ENCODE assay signal across 9 mouse cellular contexts in genomic region chr4:125300503-125301457, GRCm38 (mm10).
DNase-seq lines count a peak whose midpoint lies in the region; ATAC-seq and TF ChIP-seq lines count a peak whose summit lies in the region.
"Had no signal": no experiment of that assay in that cellular context is flagged by ENCODE, and none has a peak within 500 bp of the region (broad histone marks: within the 10 kb centered on the region; RNA-seq: fewer than 3 reads in every experiment).

No protein-coding gene starts in this region.

- no peaks in the 10 kb centered on the region for H3K9me3 ChIP-seq in CH12.LX (replicated peaks; ENCODE audit: low read length)
- H3K9me3 ChIP-seq in hindbrain, embryonic 11.5 days (ENCODE audit: control insufficient read depth, low read length) = no peaks in the 10 kb centered on the region
- no peaks in the 10 kb centered on the region for H3K9me3 ChIP-seq in liver, embryonic 11.5 days (ENCODE audit: control insufficient read depth, low read length)
- no peaks in the 10 kb centered on the region for H3K9me3 ChIP-seq in neural tube, embryonic 13.5 days

- dilution Hi-C loops in CH12.LX (cut with MboI; ENCODE audit: extremely low pct_ligation_motif_present, extremely low pct_unique_long_range_greater_than_20kb, low sequenced_read_pairs) = no loop called here

- no peak for ATAC-seq in hindbrain, embryonic 11.5 days (ENCODE audit: low FRiP score)
- ATAC-seq in liver, embryonic 11.5 days (replicated peaks; ENCODE audit: low FRiP score) = no peak
- peak; percentile 54; the same call in 1 of the 2 replicates for ATAC-seq in neural tube, embryonic 13.5 days (ENCODE audit: low read depth)
- ATAC-seq in megakaryocyte, adult 5-6 weeks (ENCODE audit: poor library complexity, severe bottlenecking) = no peak

- peaks cover 74% of the 10 kb centered on the region for H3K27me3 ChIP-seq in CH12.LX (replicated peaks)
- peaks cover 2% of the 10 kb centered on the region; the same call in 1 of the 2 replicates for H3K27me3 ChIP-seq in hindbrain, embryonic 11.5 days (ENCODE audit: control insufficient read depth, insufficient read depth, low read length)
- H3K27me3 ChIP-seq in liver, embryonic 11.5 days (replicated peaks; ENCODE audit: control insufficient read depth, insufficient read depth, low read length) = no peaks in the 10 kb centered on the region
- no peaks in the 10 kb centered on the region for H3K27me3 ChIP-seq in neural tube, embryonic 13.5 days

- no peaks in the 10 kb centered on the region for H3K36me3 ChIP-seq in CH12.LX (replicated peaks in 1 of 2; ENCODE audit: control insufficient read depth in 1 of 2, insufficient read depth in 1 of 2, low read length in 1 of 2)
- H3K36me3 ChIP-seq in hindbrain, embryonic 11.5 days (ENCODE audit: control insufficient read depth, insufficient read depth, low read length) = no peaks in the 10 kb centered on the region
- H3K36me3 ChIP-seq in liver, embryonic 11.5 days (ENCODE audit: control insufficient read depth, insufficient read depth, low read length) = no peaks in the 10 kb centered on the region
- no peaks in the 10 kb centered on the region for H3K36me3 ChIP-seq in neural tube, embryonic 13.5 days

- TF ChIP-seq EP300 in CH12.LX (IDR thresholded peaks at IDR 0.05; ENCODE audit: low read length) = no peak

- peak; percentile 61 to 70 for DNase-seq in cerebellum, postnatal 10 days
- DNase-seq in cerebellum, adult 11-12 months = no peak
- peak; percentile 5 for DNase-seq in CH12.LX (ENCODE audit: extremely low read depth)
- peak; percentile 92 for DNase-seq in embryo, embryonic 11 days
- DNase-seq in hindbrain, embryonic 11.5 days (ENCODE audit: low spot score) = peak; percentile 83
- peak; percentile 77 for DNase-seq in liver, embryonic 11.5 days (ENCODE audit: low spot score)

- no peak for TF ChIP-seq POLR2A in CH12.LX (IDR thresholded peaks at IDR 0.05; ENCODE audit: low read depth, low read length)

- no peak overlapping the region for H3K9ac ChIP-seq in CH12.LX (ENCODE audit: insufficient read depth, low read depth)
- H3K9ac ChIP-seq in hindbrain, embryonic 11.5 days (ENCODE audit: low read depth, low read length) = no peak overlapping the region
- no peak overlapping the region for H3K9ac ChIP-seq in liver, embryonic 11.5 days (ENCODE audit: low read depth, low read length)
- no peak overlapping the region for H3K9ac ChIP-seq in neural tube, embryonic 13.5 days

- no peak overlapping the region for H3K4me3 ChIP-seq in CH12.LX (replicated peaks in 1 of 3; ENCODE audit: low read depth in 2 of 3, low read length in 2 of 3, poor library complexity in 1 of 3)
- H3K4me3 ChIP-seq in hindbrain, embryonic 11.5 days (ENCODE audit: low read depth, low read length) = no peak overlapping the region
- no peak overlapping the region for H3K4me3 ChIP-seq in liver, embryonic 11.5 days (ENCODE audit: low read depth, low read length)
- 0 out of 2 replicates have a peak overlapping the region, but pooled peaks have one; percentile 10 for H3K4me3 ChIP-seq in neural tube, embryonic 13.5 days

- no peak for TF ChIP-seq RAD21 in CH12.LX (IDR thresholded peaks at IDR 0.05; ENCODE audit: low read depth, low read length)

- WGBS in hindbrain, embryonic 11.5 days = 23% methylated on average over 33 of the region's 33 CpGs
- WGBS in liver, embryonic 11.5 days = 22% methylated on average over 33 of the region's 33 CpGs
- WGBS in neural tube, embryonic 13.5 days = 13% methylated on average over 33 of the region's 33 CpGs

- TF ChIP-seq CTCF in CH12.LX (conservative IDR thresholded peaks at IDR 0.05 in 1 of 2, IDR thresholded peaks at IDR 0.05 in 1 of 2; ENCODE audit: low read depth in 2 of 2, low read length in 2 of 2) = no peak

- H3K4me1 ChIP-seq in CH12.LX (ENCODE audit: control insufficient read depth in 1 of 2, insufficient read depth in 2 of 2) = no peaks in the 10 kb centered on the region
- H3K4me1 ChIP-seq in hindbrain, embryonic 11.5 days (replicated peaks; ENCODE audit: control insufficient read depth, insufficient read depth, low read length) = no peaks in the 10 kb centered on the region
- no peaks in the 10 kb centered on the region for H3K4me1 ChIP-seq in liver, embryonic 11.5 days (replicated peaks; ENCODE audit: control insufficient read depth, insufficient read depth, low read length)
- H3K4me1 ChIP-seq in neural tube, embryonic 13.5 days (replicated peaks) = peaks cover 42% of the 10 kb centered on the region

- no peak overlapping the region for H3K4me2 ChIP-seq in CH12.LX (ENCODE audit: insufficient read depth, low read depth, poor library complexity, severe bottlenecking)
- H3K4me2 ChIP-seq in hindbrain, embryonic 11.5 days (replicated peaks; ENCODE audit: low read depth, low read length) = 0 out of 2 replicates have a peak overlapping the region, but pooled peaks have one; percentile 14
- H3K4me2 ChIP-seq in liver, embryonic 11.5 days = no peak overlapping the region
- peak overlapping the region; percentile 41 for H3K4me2 ChIP-seq in neural tube, embryonic 13.5 days

- no peak overlapping the region for H3K27ac ChIP-seq in CH12.LX (ENCODE audit: insufficient read depth, low read depth)
- H3K27ac ChIP-seq in hindbrain, embryonic 11.5 days (ENCODE audit: low read depth, low read length) = no peak overlapping the region
- H3K27ac ChIP-seq in liver, embryonic 11.5 days (ENCODE audit: low read depth, low read length) = no peak overlapping the region
- peak overlapping the region; percentile 79 for H3K27ac ChIP-seq in neural tube, embryonic 13.5 days (replicated peaks)
- H3K27ac ChIP-seq: macrophage had no signal

- in situ Hi-C loops in CH12.LX (cut with MboI; ENCODE audit: low pct_ligation_motif_present, low pct_unique_long_range_greater_than_20kb, low sequenced_read_pairs) = no loop called here

- H3K79me2 ChIP-seq in CH12.LX (replicated peaks; ENCODE audit: control insufficient read depth, extremely low read depth, insufficient read depth, poor library complexity, severe bottlenecking) = no peaks in the 10 kb centered on the region

TF ChIP-seq in CH12.LX, 34 proteins besides CTCF, POLR2A, EP300 and RAD21:
- TF ChIP-seq JUN (IDR thresholded peaks at IDR 0.05; ENCODE audit: insufficient read depth, low read depth, low read length) (no peak), ELF1 (IDR thresholded peaks at IDR 0.05; ENCODE audit: low read depth, low read length) (no peak), ETS1 (conservative IDR thresholded peaks at IDR 0.05; ENCODE audit: low read depth, low read length) (no peak), NRF1 (IDR thresholded peaks at IDR 0.05; ENCODE audit: low read depth, low read length) (no peak), ZC3H11A (IDR thresholded peaks at IDR 0.05; ENCODE audit: low read depth, low read length) (no peak), MXI1 (IDR thresholded peaks at IDR 0.05; ENCODE audit: low read depth, low read length) (no peak), MAZ (IDR thresholded peaks at IDR 0.05; ENCODE audit: low read depth, low read length) (no peak), E2F4 (IDR thresholded peaks at IDR 0.05; ENCODE audit: insufficient replicate concordance, low read depth, low read length) (no peak), ZMIZ1 (IDR thresholded peaks at IDR 0.05; ENCODE audit: low read depth, low read length) (no peak), MAFK (IDR thresholded peaks at IDR 0.05; ENCODE audit: insufficient replicate concordance, low read length) (no peak), HCFC1 (IDR thresholded peaks at IDR 0.05; ENCODE audit: low read depth, low read length) (no peak)

Comparison
In these comparisons a context has a peak if more than half of its experiments do, and no peak if none do; other contexts are left out.
1. H3K4me2 ChIP-seq: peak in hindbrain, embryonic 11.5 days (single experiment) and neural tube, embryonic 13.5 days (single experiment); none in CH12.LX (single experiment) and liver, embryonic 11.5 days (single experiment).